Mouse (Mus musculus): ENCODE results near the gene Methig1. TPM values are rescaled to one million over a fixed set of nuclear protein-coding genes. Genes with fewer than 3 reads are reported as not detected.
A peak's percentile ranks its signal among the peaks of the same experiment; 100 is the strongest.

Methig1 gene
- polyA plus RNA-seq, 1 experiment = not detected

GRCm38 (mm10) chr15:100406088-100406487 is 53.1 kb downstream of the Methig1 start:
- Histone ChIP-seq H3K36me3 (ENCODE audit: control insufficient read depth, insufficient read depth, low read length) (peaks cover 12% of the 10 kb centered on the region), H3K27ac (ENCODE audit: control insufficient read depth, insufficient read depth, low read length) (no peak overlapping the region), H3K4me3 (ENCODE audit: control insufficient read depth, insufficient read depth, low read length) (no peak overlapping the region), H3K27me3 (ENCODE audit: control insufficient read depth, insufficient read depth, low read length) (no peaks in the 10 kb centered on the region), H3K4me1 (replicated peaks; ENCODE audit: control insufficient read depth, insufficient read depth, low read length) (peaks cover 18% of the 10 kb centered on the region)
- DNase-seq = no peak
- WGBS = 61% methylated on average over 5 of the region's 5 CpGs
- no peak for TF ChIP-seq POLR2A (IDR thresholded peaks at IDR 0.05; ENCODE audit: control insufficient read depth, extremely low read depth, insufficient read depth, low read length, poor library complexity)
- no peak for TF ChIP-seq CTCF (IDR thresholded peaks at IDR 0.05; ENCODE audit: borderline replicate concordance, control insufficient read depth, extremely low read depth, insufficient read depth, low read length, poor library complexity)

GRCm38 (mm10) chr15:100410918-100411672 is 58.1 kb downstream of the Methig1 start:
- Histone ChIP-seq H3K36me3 (ENCODE audit: control insufficient read depth, insufficient read depth, low read length) (peaks cover 5% of the 10 kb centered on the region; the same call in 1 of the 2 replicates), H3K27me3 (ENCODE audit: control insufficient read depth, insufficient read depth, low read length) (no peaks in the 10 kb centered on the region), H3K4me3 (ENCODE audit: control insufficient read depth, insufficient read depth, low read length) (no peak overlapping the region), H3K27ac (ENCODE audit: control insufficient read depth, insufficient read depth, low read length) (no peak overlapping the region), H3K4me1 (replicated peaks; ENCODE audit: control insufficient read depth, insufficient read depth, low read length) (peaks cover 21% of the 10 kb centered on the region)
- WGBS = 88% methylated on average over 14 of the region's 14 CpGs
- TF ChIP-seq POLR2A (IDR thresholded peaks at IDR 0.05; ENCODE audit: control insufficient read depth, extremely low read depth, insufficient read depth, low read length, poor library complexity) = no peak
- TF ChIP-seq CTCF (IDR thresholded peaks at IDR 0.05; ENCODE audit: borderline replicate concordance, control insufficient read depth, extremely low read depth, insufficient read depth, low read length, poor library complexity) = no peak
- no peak for DNase-seq

GRCm38 (mm10) chr15:100411731-100412130 is 58.8 kb downstream of the Methig1 start:
- TF ChIP-seq POLR2A (IDR thresholded peaks at IDR 0.05; ENCODE audit: control insufficient read depth, extremely low read depth, insufficient read depth, low read length, poor library complexity) = no peak
- TF ChIP-seq CTCF (IDR thresholded peaks at IDR 0.05; ENCODE audit: borderline replicate concordance, control insufficient read depth, extremely low read depth, insufficient read depth, low read length, poor library complexity) = no peak
- no peak overlapping the region for H3K4me3 ChIP-seq (ENCODE audit: control insufficient read depth, insufficient read depth, low read length)
- no peaks in the 10 kb centered on the region for H3K27me3 ChIP-seq (ENCODE audit: control insufficient read depth, insufficient read depth, low read length)
- no peak overlapping the region for H3K27ac ChIP-seq (ENCODE audit: control insufficient read depth, insufficient read depth, low read length)
- peaks cover 25% of the 10 kb centered on the region for H3K4me1 ChIP-seq (replicated peaks; ENCODE audit: control insufficient read depth, insufficient read depth, low read length)
- no peak for DNase-seq
- WGBS = 96% methylated on average over 5 of the region's 5 CpGs
- peaks cover 5% of the 10 kb centered on the region; the same call in 1 of the 2 replicates for H3K36me3 ChIP-seq (ENCODE audit: control insufficient read depth, insufficient read depth, low read length)

- DNase-seq = no peak
- H3K4me1 ChIP-seq (replicated peaks; ENCODE audit: control insufficient read depth, insufficient read depth, low read length) = peaks cover 38% of the 10 kb centered on the region
- no peak overlapping the region for H3K4me3 ChIP-seq (ENCODE audit: control insufficient read depth, insufficient read depth, low read length)
- H3K27me3 ChIP-seq (ENCODE audit: control insufficient read depth, insufficient read depth, low read length) = no peaks in the 10 kb centered on the region
- WGBS = 92% methylated on average over 4 of the region's 5 CpGs
- no peak overlapping the region for H3K27ac ChIP-seq (ENCODE audit: control insufficient read depth, insufficient read depth, low read length)
- TF ChIP-seq CTCF (IDR thresholded peaks at IDR 0.05; ENCODE audit: borderline replicate concordance, control insufficient read depth, extremely low read depth, insufficient read depth, low read length, poor library complexity) = no peak
- TF ChIP-seq POLR2A (IDR thresholded peaks at IDR 0.05; ENCODE audit: control insufficient read depth, extremely low read depth, insufficient read depth, low read length, poor library complexity) = no peak
- H3K36me3 ChIP-seq (ENCODE audit: control insufficient read depth, insufficient read depth, low read length) = peaks cover 5% of the 10 kb centered on the region; the same call in 1 of the 2 replicates
These were observed 60.4 kb downstream of the Methig1 start for GRCm38 (mm10) chr15:100413306-100413705.

- 0 out of 2 replicates have a peak, but pooled peaks cover 4% of the 10 kb centered on the region for H3K36me3 ChIP-seq (ENCODE audit: control insufficient read depth, insufficient read depth, low read length)
- peaks cover 38% of the 10 kb centered on the region for H3K4me1 ChIP-seq (replicated peaks; ENCODE audit: control insufficient read depth, insufficient read depth, low read length)
- WGBS = 27% methylated on average over 4 of the region's 4 CpGs
- H3K27me3 ChIP-seq (ENCODE audit: control insufficient read depth, insufficient read depth, low read length) = no peaks in the 10 kb centered on the region
- TF ChIP-seq POLR2A (IDR thresholded peaks at IDR 0.05; ENCODE audit: control insufficient read depth, extremely low read depth, insufficient read depth, low read length, poor library complexity) (no peak), CTCF (IDR thresholded peaks at IDR 0.05; ENCODE audit: borderline replicate concordance, control insufficient read depth, extremely low read depth, insufficient read depth, low read length, poor library complexity) (no peak)
- H3K4me3 ChIP-seq (ENCODE audit: control insufficient read depth, insufficient read depth, low read length) = no peak overlapping the region
- peak; percentile 74 for DNase-seq
- no peak overlapping the region; the same call in 1 of the 2 replicates for H3K27ac ChIP-seq (ENCODE audit: control insufficient read depth, insufficient read depth, low read length)
These were observed 61.1 kb downstream of the Methig1 start for GRCm38 (mm10) chr15:100414011-100414410.

GRCm38 (mm10) chr15:100414942-100415341 is 62.0 kb downstream of the Methig1 start:
- TF ChIP-seq POLR2A (IDR thresholded peaks at IDR 0.05; ENCODE audit: control insufficient read depth, extremely low read depth, insufficient read depth, low read length, poor library complexity) (no peak), CTCF (IDR thresholded peaks at IDR 0.05; ENCODE audit: borderline replicate concordance, control insufficient read depth, extremely low read depth, insufficient read depth, low read length, poor library complexity) (no peak)
- WGBS = 96% methylated on average over 13 of the region's 13 CpGs
- H3K27me3 ChIP-seq (ENCODE audit: control insufficient read depth, insufficient read depth, low read length) = no peaks in the 10 kb centered on the region
- no peak overlapping the region for H3K27ac ChIP-seq (ENCODE audit: control insufficient read depth, insufficient read depth, low read length)
- no peak for DNase-seq
- no peaks in the 10 kb centered on the region for H3K36me3 ChIP-seq (ENCODE audit: control insufficient read depth, insufficient read depth, low read length)
- H3K4me1 ChIP-seq (replicated peaks; ENCODE audit: control insufficient read depth, insufficient read depth, low read length) = peaks cover 46% of the 10 kb centered on the region
- H3K4me3 ChIP-seq (ENCODE audit: control insufficient read depth, insufficient read depth, low read length) = no peak overlapping the region

Measured in thymus, adult 2 months (tissue).